Mouse (Mus musculus): ENCODE measurements around the gene Clip2.
A peak's percentile ranks its signal among the peaks of the same experiment; 100 is the strongest.
"Not testable (repeated sequence)": the region's sequence is repeated elsewhere in the genome, so short reads cannot be mapped to it uniquely, and the experiment has no call there.

Gene Clip2

GRCm38 (mm10) chr5:134488042-134488441, 64.2 kb downstream of the Clip2 start:
- DNase-seq: peak in 1 of 2 experiments; percentile 35

- peak; percentile 66 to 75 for DNase-seq
Observed at GRCm38 (mm10) chr5:134485900-134486665, 66.2 kb downstream of the Clip2 start.

- peak in 1 of 2 experiments; percentile 31 for DNase-seq
Observed at GRCm38 (mm10) chr5:134485183-134485730, 67.0 kb downstream of the Clip2 start.

GRCm38 (mm10) chr5:134483291-134483690, 68.9 kb downstream of the Clip2 start:
- DNase-seq: peak in 1 of 2 experiments; percentile 26

GRCm38 (mm10) chr5:134482331-134482730, 69.9 kb downstream of the Clip2 start:
- no peak for DNase-seq

- not testable (repeated sequence) for DNase-seq
Observed at GRCm38 (mm10) chr5:134478886-134479285, 73.3 kb downstream of the Clip2 start.

GRCm38 (mm10) chr5:134475686-134476085, 76.5 kb downstream of the Clip2 start:
- not testable (repeated sequence) for DNase-seq

GRCm38 (mm10) chr5:134475006-134475605, 77.1 kb downstream of the Clip2 start:
- DNase-seq: no peak

- no peak for DNase-seq
Observed at GRCm38 (mm10) chr5:134473902-134474301, 78.3 kb downstream of the Clip2 start.

GRCm38 (mm10) chr5:134470538-134471169, 81.6 kb downstream of the Clip2 start:
- DNase-seq: no peak

- no peak for DNase-seq
Observed at GRCm38 (mm10) chr5:134469559-134470150, 82.6 kb downstream of the Clip2 start.

- DNase-seq: no peak
Observed at GRCm38 (mm10) chr5:134468158-134468765, 84.0 kb downstream of the Clip2 start.

GRCm38 (mm10) chr5:134467030-134467549, 85.1 kb downstream of the Clip2 start:
- DNase-seq: no peak

GRCm38 (mm10) chr5:134466296-134467029, 85.8 kb downstream of the Clip2 start:
- no peak for DNase-seq

- DNase-seq: no peak
Observed at GRCm38 (mm10) chr5:134465197-134465596, 87.0 kb downstream of the Clip2 start.

- DNase-seq: no peak
Observed at GRCm38 (mm10) chr5:134464225-134464624, 88.0 kb downstream of the Clip2 start.

- no peak for DNase-seq
Observed at GRCm38 (mm10) chr5:134462731-134463130, 89.5 kb downstream of the Clip2 start.

- no peak for DNase-seq
Observed at GRCm38 (mm10) chr5:134462316-134462715, 89.9 kb downstream of the Clip2 start.

- no peak for DNase-seq
Observed at GRCm38 (mm10) chr5:134460546-134460945, 91.7 kb downstream of the Clip2 start.

GRCm38 (mm10) chr5:134459096-134459495, 93.1 kb downstream of the Clip2 start:
- DNase-seq: no peak

- DNase-seq: peak in 1 of 2 experiments; percentile 25
Observed at GRCm38 (mm10) chr5:134458416-134458815, 93.8 kb downstream of the Clip2 start.

- peak in 1 of 2 experiments; percentile 25 for DNase-seq
Observed at GRCm38 (mm10) chr5:134457371-134457770, 94.9 kb downstream of the Clip2 start.

All from kidney, postnatal 25 days (tissue).